Mouse (Mus musculus) erythroblast, embryonic 14.5 days (primary cell): Measurements from ENCODE around the gene Itgb1bp1. TPM values are rescaled to one million over a fixed set of nuclear protein-coding genes. Genes with fewer than 3 reads are reported as not detected.

ENCODE experiments used
- H3K27me3 ChIP-seq: 2 replicates; pipeline ENCODE4 v1.6.1; 2012; ENCODE audit warnings: inconsistent platforms; ENCODE audit not compliant: control insufficient read depth
- H3K36me3 ChIP-seq: 2 replicates; pipeline ENCODE4 v1.6.1; 2012; ENCODE audit warnings: mild to moderate bottlenecking, inconsistent platforms; ENCODE audit not compliant: control insufficient read depth
- H3K4me1 ChIP-seq: 2 replicates; pipeline ENCODE4 v1.6.1; 2012; ENCODE audit warnings: inconsistent platforms; ENCODE audit not compliant: control insufficient read depth
- H3K4me3 ChIP-seq: replicated peaks from 2 replicates; pipeline ENCODE3; 2012; ENCODE audit warnings: moderate library complexity, mild to moderate bottlenecking, inconsistent platforms
- H3K9me3 ChIP-seq: 2 replicates; pipeline ENCODE4 v1.6.1; 2012; ENCODE audit warnings: low read length, inconsistent platforms, mixed read lengths; ENCODE audit not compliant: control insufficient read depth
- GATA1 ChIP-seq: IDR thresholded peaks from 2 replicates; pipeline ENCODE4 v1.6.1; 2012; ENCODE audit warnings: low read length, inconsistent platforms, mixed read lengths
- TAL1 ChIP-seq: IDR thresholded peaks from 3 replicates; pipeline ENCODE4 v1.6.1; 2012; ENCODE audit warnings: low read length, inconsistent platforms, mixed read lengths
- polyA plus RNA-seq: library from polyadenylated mRNA; stranded (reverse); fragments of >175 nt; gene quantifications from 2 replicates; pipeline ENCODE4 v1.2.3, GENCODE M21; 2012

Itgb1bp1 gene
- polyA plus RNA-seq, 1 experiment = 1.6 TPM

DNA sequence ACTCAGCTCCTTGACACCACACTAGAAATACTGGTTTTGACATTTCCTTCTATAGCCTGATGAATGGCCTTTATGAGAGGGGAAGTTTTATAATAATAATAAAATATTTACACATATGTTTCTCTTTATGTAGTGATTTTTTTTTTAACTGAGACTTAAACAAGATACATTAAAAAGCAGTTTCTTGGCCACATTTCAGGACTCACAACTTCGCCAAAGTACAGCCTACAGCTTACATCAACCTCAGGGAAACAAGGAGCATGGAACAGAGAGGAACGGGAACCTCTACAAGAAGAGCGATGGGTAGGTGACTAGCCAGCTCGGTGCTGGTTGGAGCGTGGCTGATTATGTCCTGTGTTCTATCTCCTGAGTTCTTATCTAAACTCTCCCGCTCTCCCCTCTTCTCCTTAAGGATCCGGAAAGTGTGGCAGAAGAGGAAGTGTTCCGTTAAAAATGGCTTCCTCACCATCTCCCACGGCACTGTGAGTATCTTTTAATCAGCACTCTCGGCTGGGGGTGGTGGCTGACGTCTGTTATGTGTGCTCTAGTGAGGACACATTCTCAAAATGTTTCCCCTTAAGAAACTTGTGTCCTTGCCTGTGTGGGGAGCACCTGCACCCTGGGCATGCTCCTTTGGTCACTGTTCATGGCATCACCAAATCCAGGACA is 68.2 kb downstream of the Itgb1bp1 start:
- H3K4me1 ChIP-seq = no peaks in the 10 kb centered on the region
- no peaks in the 10 kb centered on the region for H3K27me3 ChIP-seq
- H3K4me3 ChIP-seq = no peak overlapping the region
- TF ChIP-seq GATA1 (no peak), TAL1 (no peak)
- no peaks in the 10 kb centered on the region; the same call in 1 of the 2 replicates for H3K36me3 ChIP-seq
- no peaks in the 10 kb centered on the region for H3K9me3 ChIP-seq

DNA sequence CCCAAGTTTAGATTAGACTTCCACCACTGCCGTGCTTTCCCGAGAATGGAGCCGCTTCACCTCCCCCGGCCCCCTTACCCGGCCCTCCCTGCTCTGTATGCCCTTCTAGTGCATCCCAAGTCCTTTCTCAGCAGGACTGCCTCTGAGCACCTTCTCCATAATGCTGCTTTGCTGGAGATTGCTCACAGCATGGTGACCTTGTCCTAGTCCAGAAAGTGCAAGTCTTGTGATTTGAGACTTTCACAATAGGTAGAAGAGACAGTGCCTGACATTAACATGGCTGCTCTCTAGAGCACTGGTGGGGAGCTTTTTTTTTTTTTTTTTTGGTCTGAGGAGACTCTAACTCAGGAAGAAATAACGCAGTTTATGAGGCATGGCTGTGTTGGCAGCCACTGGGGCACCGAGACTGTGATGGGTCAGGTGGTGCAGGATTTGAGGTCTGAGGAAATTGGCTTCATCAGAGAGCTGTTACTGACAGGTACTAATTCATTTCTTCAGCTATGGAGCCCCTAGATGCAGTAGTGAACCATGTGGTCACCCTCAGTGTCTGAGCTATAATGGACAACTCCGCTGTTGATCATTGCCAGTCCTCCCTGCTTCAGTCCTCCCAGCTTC is 71.4 kb downstream of the Itgb1bp1 start:
- Histone ChIP-seq H3K9me3 (no peaks in the 10 kb centered on the region), H3K27me3 (no peaks in the 10 kb centered on the region), H3K36me3 (no peaks in the 10 kb centered on the region; the same call in 1 of the 2 replicates), H3K4me3 (no peak overlapping the region), H3K4me1 (no peaks in the 10 kb centered on the region)
- TF ChIP-seq GATA1 (no peak), TAL1 (no peak)

DNA sequence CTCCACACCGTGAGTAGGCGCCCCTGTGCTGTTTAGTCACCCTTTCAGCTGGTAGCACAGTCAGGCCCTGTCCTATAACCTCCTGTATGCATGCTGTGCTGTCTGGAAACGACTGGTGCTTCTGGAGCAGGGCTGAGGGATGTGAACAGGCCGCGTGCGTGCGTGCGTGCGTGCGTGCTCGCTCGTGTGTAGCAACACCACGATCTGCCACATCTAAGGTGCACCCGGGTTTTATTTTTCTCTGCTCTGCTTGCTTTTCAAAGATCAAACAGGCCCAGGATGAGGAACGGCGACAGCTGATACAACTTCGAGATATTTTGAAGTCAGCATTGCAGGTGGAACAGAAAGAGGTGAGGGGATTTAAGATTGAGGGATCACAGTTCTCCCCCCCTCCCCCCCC is 73.2 kb downstream of the Itgb1bp1 start:
- no peaks in the 10 kb centered on the region for H3K27me3 ChIP-seq
- H3K4me1 ChIP-seq = no peaks in the 10 kb centered on the region
- no peaks in the 10 kb centered on the region for H3K9me3 ChIP-seq
- no peak overlapping the region for H3K4me3 ChIP-seq
- H3K36me3 ChIP-seq = no peaks in the 10 kb centered on the region; the same call in 1 of the 2 replicates
- TF ChIP-seq TAL1 = no peak
- TF ChIP-seq GATA1 = no peak

DNA sequence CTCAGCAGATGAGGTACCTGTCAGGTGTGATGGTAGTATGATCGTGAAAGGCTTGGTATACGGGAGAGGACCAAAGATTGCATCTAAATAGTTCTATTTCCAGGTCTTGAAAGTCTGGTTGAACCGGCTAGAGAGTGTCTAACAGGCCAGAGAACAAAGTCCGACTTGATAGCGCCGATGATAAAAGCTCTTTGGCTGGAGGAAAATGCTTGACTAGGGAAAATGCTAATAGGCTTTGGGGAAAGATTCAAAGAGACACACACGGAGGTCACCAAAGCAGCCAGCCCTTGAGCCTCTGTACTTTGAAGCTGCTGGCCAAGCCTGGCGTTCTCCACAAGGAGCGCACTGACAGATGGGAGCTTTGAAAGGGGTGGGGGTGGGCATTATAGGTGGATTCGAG is 76.8 kb downstream of the Itgb1bp1 start:
- H3K4me1 ChIP-seq = peaks cover 16% of the 10 kb centered on the region
- H3K36me3 ChIP-seq = no peaks in the 10 kb centered on the region; the same call in 1 of the 2 replicates
- no peaks in the 10 kb centered on the region for H3K9me3 ChIP-seq
- no peak overlapping the region for H3K4me3 ChIP-seq
- TF ChIP-seq GATA1 (no peak), TAL1 (no peak)
- H3K27me3 ChIP-seq = no peaks in the 10 kb centered on the region

DNA sequence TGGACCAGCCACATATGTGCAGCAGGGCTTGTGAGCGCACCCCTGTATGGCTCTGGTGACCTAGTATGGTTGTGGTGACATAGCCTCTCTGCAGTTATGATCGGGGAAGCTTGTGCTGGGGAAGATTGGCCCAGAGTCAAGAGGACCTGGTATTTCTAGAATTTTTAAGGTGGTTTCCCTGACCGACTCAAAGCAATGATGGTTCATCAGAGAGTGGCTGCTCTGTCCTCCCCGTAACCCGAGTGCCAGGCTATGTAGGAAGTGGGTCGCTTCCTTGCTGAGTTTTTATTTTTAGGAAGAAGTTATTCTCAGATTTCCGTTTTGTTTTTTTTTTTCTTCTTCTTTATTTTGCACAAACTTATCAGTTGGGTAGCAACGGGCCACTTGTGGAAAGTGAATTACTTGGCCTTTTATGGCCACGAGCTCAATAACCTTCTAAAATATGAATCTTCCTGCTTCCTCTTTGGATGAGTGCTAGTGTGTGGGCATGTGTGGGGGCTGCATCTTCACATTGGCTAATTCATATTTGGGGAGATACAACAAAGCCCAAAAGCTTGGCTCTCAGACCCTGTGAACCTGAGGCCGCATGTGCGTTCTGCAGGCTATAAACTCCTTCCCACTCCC is 77.8 kb downstream of the Itgb1bp1 start:
- no peaks in the 10 kb centered on the region; the same call in 1 of the 2 replicates for H3K36me3 ChIP-seq

DNA sequence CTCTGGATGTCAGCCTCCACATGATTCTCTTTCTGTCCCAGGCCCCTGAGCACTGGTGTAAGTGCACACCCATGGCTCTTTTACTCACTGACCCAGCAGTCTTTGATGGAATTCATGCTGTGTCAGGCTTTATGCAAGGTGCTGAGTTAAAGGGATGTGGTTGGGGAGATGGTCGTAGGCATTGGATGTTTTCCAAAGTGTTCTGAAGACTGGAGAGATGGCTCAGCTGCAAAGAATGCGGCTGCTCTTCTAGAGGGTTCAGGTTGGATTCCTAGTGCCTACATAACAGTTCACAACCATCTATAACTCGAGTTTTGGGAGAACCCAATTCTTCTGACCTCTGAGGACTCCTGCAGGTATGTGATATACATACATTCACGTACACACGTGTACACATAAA is 78.7 kb downstream of the Itgb1bp1 start:
- TF ChIP-seq GATA1 (no peak), TAL1 (no peak)
- H3K9me3 ChIP-seq = no peaks in the 10 kb centered on the region
- no peak overlapping the region for H3K4me3 ChIP-seq
- H3K36me3 ChIP-seq = no peaks in the 10 kb centered on the region
- H3K4me1 ChIP-seq = peaks cover 16% of the 10 kb centered on the region
- H3K27me3 ChIP-seq = no peaks in the 10 kb centered on the region

More for the DNA sequence above, 77.8 kb downstream of the Itgb1bp1 start:
- Histone ChIP-seq H3K4me3 (no peak overlapping the region), H3K4me1 (peaks cover 16% of the 10 kb centered on the region), H3K27me3 (no peaks in the 10 kb centered on the region), H3K9me3 (no peaks in the 10 kb centered on the region)
- TF ChIP-seq TAL1 = no peak
- TF ChIP-seq GATA1 = no peak

DNA sequence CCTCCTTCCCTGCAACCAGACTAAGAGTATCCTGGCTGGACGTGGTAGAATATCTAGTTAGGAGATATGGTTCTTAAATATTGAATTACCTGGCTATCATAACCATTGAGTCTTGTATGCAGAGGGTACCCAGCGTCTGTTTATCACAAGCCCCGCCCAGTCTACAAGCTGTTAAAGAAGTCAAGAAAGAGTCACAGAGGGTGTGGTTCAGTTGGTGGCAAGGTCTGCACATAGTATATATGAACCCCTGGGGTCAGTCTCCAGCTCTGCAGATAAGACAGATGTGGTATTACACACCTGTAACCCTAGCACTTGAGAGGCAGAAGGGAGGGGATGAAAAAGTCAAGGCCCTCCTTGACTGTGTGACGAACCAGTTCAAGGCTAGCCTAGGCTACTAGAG is 80.3 kb downstream of the Itgb1bp1 start:
- Histone ChIP-seq H3K4me1 (peaks cover 17% of the 10 kb centered on the region), H3K4me3 (no peak overlapping the region), H3K9me3 (no peaks in the 10 kb centered on the region), H3K27me3 (no peaks in the 10 kb centered on the region), H3K36me3 (no peaks in the 10 kb centered on the region)
- no peak for TF ChIP-seq TAL1
- no peak for TF ChIP-seq GATA1

DNA sequence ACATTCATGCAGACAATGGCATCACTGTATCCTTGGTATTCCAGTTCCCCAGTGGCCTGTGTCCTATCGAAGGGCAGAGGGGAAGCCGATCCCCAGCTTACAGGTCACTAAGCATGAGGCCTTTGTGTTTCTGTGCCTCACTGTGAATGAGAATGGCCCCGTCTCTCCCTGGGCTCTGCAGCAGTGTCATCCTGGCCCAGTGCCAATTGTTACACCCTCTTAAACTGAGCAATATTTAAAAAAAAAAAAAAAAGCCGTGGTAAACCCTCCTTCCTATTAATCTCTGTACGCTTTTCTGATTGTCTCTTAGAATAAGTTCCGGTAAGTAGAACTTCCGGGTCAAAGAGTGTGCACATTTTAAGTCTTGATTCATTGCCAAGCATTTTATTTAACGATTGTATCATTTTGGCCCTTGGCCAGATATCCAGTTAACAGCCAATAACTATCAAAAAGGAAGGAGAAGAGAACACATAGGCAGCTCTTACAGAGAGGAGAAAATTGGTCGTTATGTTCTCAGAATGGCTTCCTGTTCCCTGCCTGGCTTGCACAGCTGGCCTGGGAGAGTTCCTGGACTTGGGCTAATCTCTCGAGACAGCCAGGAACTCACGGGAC is 81.3 kb downstream of the Itgb1bp1 start:
- Histone ChIP-seq H3K27me3 (no peaks in the 10 kb centered on the region), H3K36me3 (no peaks in the 10 kb centered on the region), H3K9me3 (no peaks in the 10 kb centered on the region), H3K4me1 (peaks cover 17% of the 10 kb centered on the region), H3K4me3 (no peak overlapping the region)
- TF ChIP-seq TAL1 = no peak
- TF ChIP-seq GATA1 = no peak

DNA sequence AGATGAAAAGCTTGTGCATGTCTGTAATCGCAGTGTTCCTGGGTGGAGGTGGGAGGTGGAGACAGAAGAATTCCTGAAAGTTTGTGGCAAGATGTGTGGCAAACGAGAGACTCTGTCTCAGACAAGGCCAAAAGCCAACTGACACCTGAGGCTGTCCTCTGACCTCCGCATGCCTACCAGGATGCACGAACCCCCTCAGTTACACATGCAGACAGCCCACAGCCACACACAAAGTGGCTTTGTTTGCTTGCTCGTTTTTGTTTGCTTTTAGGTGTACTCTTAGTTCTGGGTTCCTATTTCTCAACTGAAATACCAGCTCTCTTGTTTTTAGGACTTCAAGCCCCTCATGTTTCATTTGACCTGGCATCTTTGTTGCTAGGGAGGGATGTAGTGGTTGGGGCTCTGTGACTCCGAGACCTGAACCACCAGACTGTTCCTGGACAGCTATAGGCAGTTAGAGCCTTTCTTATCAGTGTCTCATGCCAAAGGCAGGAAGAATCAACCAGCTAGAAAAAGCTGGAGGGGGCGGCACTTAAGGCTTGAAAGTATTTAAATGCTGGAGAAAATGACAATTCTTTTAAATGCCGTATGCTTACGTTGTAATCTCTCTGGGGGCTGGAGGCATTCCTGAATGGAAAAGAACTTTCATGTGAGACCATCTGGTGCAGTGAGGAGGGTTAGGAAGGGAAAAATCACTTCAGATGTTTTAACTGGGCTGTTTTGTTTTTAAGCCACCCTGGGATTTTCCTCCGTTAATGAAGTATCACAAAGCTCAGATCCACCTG is 84.4 kb downstream of the Itgb1bp1 start:
- H3K9me3 ChIP-seq = no peaks in the 10 kb centered on the region
- H3K27me3 ChIP-seq = no peaks in the 10 kb centered on the region
- no peak overlapping the region for H3K4me3 ChIP-seq
- peaks cover 15% of the 10 kb centered on the region for H3K4me1 ChIP-seq
- TF ChIP-seq GATA1 (no peak), TAL1 (no peak)
- no peaks in the 10 kb centered on the region for H3K36me3 ChIP-seq
